Mouse (Mus musculus): ENCODE data around the gene Dnah1.

Dnah1 gene

GRCm38 (mm10) chr14:31316613-31317012 is 7.1 kb downstream of the Dnah1 start:
- DNase-seq = no peak

- DNase-seq = no peak
Observed at GRCm38 (mm10) chr14:31313192-31313591, 10.5 kb downstream of the Dnah1 start.

GRCm38 (mm10) chr14:31285728-31286127 is 38.0 kb downstream of the Dnah1 start:
- DNase-seq = no peak

GRCm38 (mm10) chr14:31272164-31272563 is 51.5 kb downstream of the Dnah1 start:
- DNase-seq = peak; percentile 65

GRCm38 (mm10) chr14:31271121-31271520 is 52.6 kb downstream of the Dnah1 start:
- DNase-seq = no peak

GRCm38 (mm10) chr14:31269456-31270100 is 54.1 kb downstream of the Dnah1 start:
- peak; percentile 49 for DNase-seq

GRCm38 (mm10) chr14:31268301-31269001 is 55.2 kb downstream of the Dnah1 start:
- peak; percentile 83 for DNase-seq

GRCm38 (mm10) chr14:31267649-31268048 is 56.0 kb downstream of the Dnah1 start:
- no peak for DNase-seq

GRCm38 (mm10) chr14:31260932-31261331 is 62.8 kb downstream of the Dnah1 start:
- no peak for DNase-seq

GRCm38 (mm10) chr14:31260374-31260773 is 63.3 kb downstream of the Dnah1 start:
- no peak for DNase-seq

- no peak for DNase-seq
Observed at GRCm38 (mm10) chr14:31258476-31259050, 65.1 kb downstream of the Dnah1 start.

- DNase-seq = no peak
Observed at GRCm38 (mm10) chr14:31252091-31252490, 71.6 kb downstream of the Dnah1 start.

- DNase-seq = no peak
Observed at GRCm38 (mm10) chr14:31251626-31252025, 72.1 kb downstream of the Dnah1 start.

- peak; percentile 95 for DNase-seq
Observed at GRCm38 (mm10) chr14:31251084-31251604, 72.6 kb downstream of the Dnah1 start, which contains the start of the genes Phf7 and Bap1. Gene Phf7 (minus strand): TSS chr14:31251317. Gene Bap1 (plus strand): TSS chr14:31251450.

- DNase-seq = no peak
Observed at GRCm38 (mm10) chr14:31250222-31251083, 73.2 kb downstream of the Dnah1 start.

- DNase-seq = no peak
Observed at GRCm38 (mm10) chr14:31248396-31248795, 75.3 kb downstream of the Dnah1 start.

GRCm38 (mm10) chr14:31245946-31246345 is 77.8 kb downstream of the Dnah1 start:
- DNase-seq = no peak

GRCm38 (mm10) chr14:31244777-31245176 is 78.9 kb downstream of the Dnah1 start:
- no peak for DNase-seq

- DNase-seq = no peak
Observed at GRCm38 (mm10) chr14:31240528-31240927, 83.2 kb downstream of the Dnah1 start.

- DNase-seq = peak; percentile 42
Observed at GRCm38 (mm10) chr14:31237101-31237882, 86.4 kb downstream of the Dnah1 start.

GRCm38 (mm10) chr14:31233996-31234591 is 89.6 kb downstream of the Dnah1 start:
- DNase-seq = peak; percentile 65

All from layer of hippocampus, adult 9-11 months (tissue).